Mouse (Mus musculus) E14TG2a.4 (cell line): ENCODE results near the gene Tsen54.

Experiments
- CTCF ChIP-seq: conservative IDR thresholded peaks from 2 replicates; pipeline ENCODE4 v1.5.1; 2014; ENCODE audit warnings: low read length
- POU5F1 ChIP-seq: IDR thresholded peaks from 2 replicates; pipeline ENCODE4 v1.6.1; 2014; ENCODE audit warnings: low read length, borderline replicate concordance

- no peak for TF ChIP-seq CTCF
- TF ChIP-seq POU5F1, result no peak
Observed at GRCm38 (mm10) chr11:115777487-115778335, 36.8 kb upstream of the Tsen54 start.
